Mouse (Mus musculus): ENCODE data around the gene Rabgap1l. TPM values are rescaled to one million over a fixed set of nuclear protein-coding genes. Genes with fewer than 3 reads are reported as not detected.

Gene Rabgap1l
- polyA plus RNA-seq, 1 experiment from 2014 or later: 23.2 TPM

GRCm38 (mm10) chr1:160378367-160378766 lies 414.6 kb downstream of the Rabgap1l start:
- H3K4me1 ChIP-seq (replicated peaks; ENCODE audit: control insufficient read depth, insufficient read depth, low read length): no peaks in the 10 kb centered on the region
- no peak for ATAC-seq
- H3K27me3 ChIP-seq (replicated peaks; ENCODE audit: control insufficient read depth, insufficient read depth, low read length): no peaks in the 10 kb centered on the region
- no peaks in the 10 kb centered on the region for H3K36me3 ChIP-seq (ENCODE audit: control insufficient read depth, insufficient read depth)
- WGBS: 91% methylated on average over 1 of the region's 1 CpGs
- TF ChIP-seq CTCF (IDR thresholded peaks at IDR 0.05; ENCODE audit: low read depth): peak; percentile 42
- no peak overlapping the region for H3K9ac ChIP-seq (ENCODE audit: low read depth, low read length)
- no peak overlapping the region for H3K4me2 ChIP-seq (replicated peaks; ENCODE audit: low read depth)
- no peak overlapping the region for H3K27ac ChIP-seq (ENCODE audit: low read depth, low read length)
- H3K4me3 ChIP-seq (ENCODE audit: low read depth, low read length): no peak overlapping the region
- H3K9me3 ChIP-seq (ENCODE audit: control insufficient read depth): no peaks in the 10 kb centered on the region

GRCm38 (mm10) chr1:160377337-160378336 lies 415.4 kb downstream of the Rabgap1l start:
- Histone ChIP-seq H3K4me3 (ENCODE audit: low read depth, low read length) (no peak overlapping the region), H3K27ac (ENCODE audit: low read depth, low read length) (no peak overlapping the region), H3K27me3 (replicated peaks; ENCODE audit: control insufficient read depth, insufficient read depth, low read length) (no peaks in the 10 kb centered on the region), H3K4me2 (replicated peaks; ENCODE audit: low read depth) (no peak overlapping the region), H3K4me1 (replicated peaks; ENCODE audit: control insufficient read depth, insufficient read depth, low read length) (no peaks in the 10 kb centered on the region), H3K9ac (ENCODE audit: low read depth, low read length) (no peak overlapping the region), H3K9me3 (ENCODE audit: control insufficient read depth) (no peaks in the 10 kb centered on the region), H3K36me3 (ENCODE audit: control insufficient read depth, insufficient read depth) (no peaks in the 10 kb centered on the region)
- peak; percentile 86 for TF ChIP-seq CTCF (IDR thresholded peaks at IDR 0.05; ENCODE audit: low read depth)
- no peak for ATAC-seq
- WGBS: 58% methylated on average over 10 of the region's 10 CpGs

GRCm38 (mm10) chr1:160374490-160374889 lies 418.5 kb downstream of the Rabgap1l start:
- Histone ChIP-seq H3K9ac (ENCODE audit: low read depth, low read length) (no peak overlapping the region), H3K4me2 (replicated peaks; ENCODE audit: low read depth) (no peak overlapping the region), H3K36me3 (ENCODE audit: control insufficient read depth, insufficient read depth) (no peaks in the 10 kb centered on the region), H3K9me3 (ENCODE audit: control insufficient read depth) (no peaks in the 10 kb centered on the region), H3K27ac (ENCODE audit: low read depth, low read length) (no peak overlapping the region), H3K4me1 (replicated peaks; ENCODE audit: control insufficient read depth, insufficient read depth, low read length) (no peaks in the 10 kb centered on the region), H3K27me3 (replicated peaks; ENCODE audit: control insufficient read depth, insufficient read depth, low read length) (no peaks in the 10 kb centered on the region), H3K4me3 (ENCODE audit: low read depth, low read length) (no peak overlapping the region)
- ATAC-seq: peak; percentile 33; the same call in 1 of the 2 replicates
- no peak for TF ChIP-seq CTCF (IDR thresholded peaks at IDR 0.05; ENCODE audit: low read depth)

GRCm38 (mm10) chr1:160373306-160373705 lies 419.7 kb downstream of the Rabgap1l start:
- Histone ChIP-seq H3K4me3 (ENCODE audit: low read depth, low read length) (no peak overlapping the region), H3K4me1 (replicated peaks; ENCODE audit: control insufficient read depth, insufficient read depth, low read length) (no peaks in the 10 kb centered on the region), H3K36me3 (ENCODE audit: control insufficient read depth, insufficient read depth) (no peaks in the 10 kb centered on the region), H3K9ac (ENCODE audit: low read depth, low read length) (no peak overlapping the region), H3K27ac (ENCODE audit: low read depth, low read length) (no peak overlapping the region), H3K9me3 (ENCODE audit: control insufficient read depth) (no peaks in the 10 kb centered on the region), H3K27me3 (replicated peaks; ENCODE audit: control insufficient read depth, insufficient read depth, low read length) (no peaks in the 10 kb centered on the region), H3K4me2 (replicated peaks; ENCODE audit: low read depth) (no peak overlapping the region)
- no peak for TF ChIP-seq CTCF (IDR thresholded peaks at IDR 0.05; ENCODE audit: low read depth)
- WGBS: 50% methylated on average over 7 of the region's 7 CpGs
- ATAC-seq: peak; percentile 93

GRCm38 (mm10) chr1:160371696-160372095 lies 421.3 kb downstream of the Rabgap1l start:
- no peaks in the 10 kb centered on the region for H3K4me1 ChIP-seq (replicated peaks; ENCODE audit: control insufficient read depth, insufficient read depth, low read length)
- H3K9me3 ChIP-seq (ENCODE audit: control insufficient read depth): no peaks in the 10 kb centered on the region
- H3K27me3 ChIP-seq (replicated peaks; ENCODE audit: control insufficient read depth, insufficient read depth, low read length): no peaks in the 10 kb centered on the region
- no peak overlapping the region for H3K9ac ChIP-seq (ENCODE audit: low read depth, low read length)
- no peak overlapping the region for H3K4me2 ChIP-seq (replicated peaks; ENCODE audit: low read depth)
- H3K27ac ChIP-seq (ENCODE audit: low read depth, low read length): no peak overlapping the region
- H3K36me3 ChIP-seq (ENCODE audit: control insufficient read depth, insufficient read depth): no peaks in the 10 kb centered on the region
- no peak overlapping the region for H3K4me3 ChIP-seq (ENCODE audit: low read depth, low read length)
- no peak for TF ChIP-seq CTCF (IDR thresholded peaks at IDR 0.05; ENCODE audit: low read depth)
- no peak for ATAC-seq

GRCm38 (mm10) chr1:160370552-160370951 lies 422.5 kb downstream of the Rabgap1l start:
- no peak overlapping the region for H3K27ac ChIP-seq (ENCODE audit: low read depth, low read length)
- no peak for ATAC-seq
- H3K4me3 ChIP-seq (ENCODE audit: low read depth, low read length): no peak overlapping the region
- 30% methylated on average over 1 of the region's 1 CpGs for WGBS
- no peak overlapping the region for H3K9ac ChIP-seq (ENCODE audit: low read depth, low read length)
- no peaks in the 10 kb centered on the region for H3K27me3 ChIP-seq (replicated peaks; ENCODE audit: control insufficient read depth, insufficient read depth, low read length)
- no peak overlapping the region for H3K4me2 ChIP-seq (replicated peaks; ENCODE audit: low read depth)
- no peaks in the 10 kb centered on the region for H3K4me1 ChIP-seq (replicated peaks; ENCODE audit: control insufficient read depth, insufficient read depth, low read length)
- H3K9me3 ChIP-seq (ENCODE audit: control insufficient read depth): no peaks in the 10 kb centered on the region
- H3K36me3 ChIP-seq (ENCODE audit: control insufficient read depth, insufficient read depth): no peaks in the 10 kb centered on the region
- TF ChIP-seq CTCF (IDR thresholded peaks at IDR 0.05; ENCODE audit: low read depth): no peak
